Mouse (Mus musculus): ENCODE measurements around the gene Dtx3. TPM values are rescaled to one million over a fixed set of nuclear protein-coding genes. Genes with fewer than 3 reads are reported as not detected.

Dtx3 gene
- polyA plus RNA-seq, 1 experiment from 2014 or later = 158 TPM

DNA sequence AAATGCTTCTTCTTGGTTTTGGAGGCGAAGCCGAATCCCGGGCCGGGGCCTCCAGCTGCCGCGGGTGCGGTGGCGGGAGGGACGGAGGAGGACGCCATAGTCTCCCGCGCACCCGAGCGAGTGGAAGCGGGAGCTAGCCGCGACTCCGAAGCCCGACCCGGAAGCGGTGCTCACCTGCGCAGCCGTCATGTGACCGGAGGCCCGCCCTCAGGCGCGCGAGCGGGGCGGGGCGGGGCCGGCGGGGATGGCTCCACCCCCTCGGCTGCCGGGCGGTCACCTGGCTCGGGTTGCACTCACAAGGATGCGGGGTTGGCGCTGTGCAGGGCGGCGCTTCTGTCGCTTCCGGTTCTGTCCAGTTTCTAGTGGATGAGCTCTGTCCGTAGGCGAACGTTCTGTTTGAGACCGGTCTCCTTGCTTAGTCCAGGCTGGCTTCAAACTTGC is 15.9 kb upstream of the Dtx3 start, which contains the start of gene Pip4k2c:
Gene Pip4k2c (minus strand): TSS at position 172 of the 441 bp plus-strand sequence.
- peak within 1 kb of the TSS; percentile 92 for H3K4me2 ChIP-seq (replicated peaks; ENCODE audit: low read depth, low read length)
- peak within 1 kb of the TSS; percentile 87 for H3K4me3 ChIP-seq (ENCODE audit: low read depth, low read length)
- H3K36me3 ChIP-seq (ENCODE audit: control insufficient read depth, insufficient read depth, low read length) = no peaks in the 10 kb centered on the region
- H3K9me3 ChIP-seq (ENCODE audit: control insufficient read depth, low read length) = no peaks in the 10 kb centered on the region
- H3K27ac ChIP-seq (ENCODE audit: low read depth, low read length) = peak within 1 kb of the TSS; percentile 30; the same call in 1 of the 2 replicates
- no peaks in the 10 kb centered on the region for H3K27me3 ChIP-seq (ENCODE audit: control insufficient read depth, insufficient read depth, low read length)
- ATAC-seq (ENCODE audit: low FRiP score) = peak; percentile 96
- H3K9ac ChIP-seq (ENCODE audit: low read depth, low read length) = peak within 1 kb of the TSS; percentile 72
- under 1% methylated on average over 40 of the region's 47 CpGs for WGBS
- 0 out of 2 replicates have a peak, but pooled peaks cover 3% of the 10 kb centered on the region for H3K4me1 ChIP-seq (replicated peaks; ENCODE audit: control insufficient read depth, insufficient read depth, low read length)
- peak; percentile 88 for DNase-seq (ENCODE audit: low spot score)

DNA sequence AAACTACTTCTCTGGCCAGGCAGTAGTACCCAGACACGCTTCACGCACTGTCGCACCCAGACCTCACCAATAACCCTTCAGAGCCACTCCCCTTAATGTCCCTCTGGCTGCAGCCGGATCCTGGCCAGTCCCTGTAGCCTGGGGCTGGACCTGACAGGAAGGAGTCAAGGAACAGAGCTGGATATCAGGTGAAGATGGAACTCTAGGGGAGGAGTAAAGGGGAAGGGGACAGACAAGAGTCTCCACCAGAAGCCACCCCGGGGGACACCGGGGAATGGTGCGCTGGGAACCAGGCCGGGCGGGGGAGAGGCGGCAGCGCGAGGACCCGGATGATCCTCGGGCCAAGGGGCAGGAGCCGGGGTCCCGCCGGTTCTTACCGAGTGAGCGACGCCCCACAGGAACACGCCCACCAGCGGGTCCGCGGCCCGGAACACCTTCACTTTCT is 15.5 kb upstream of the Dtx3 start:
- no peaks in the 10 kb centered on the region for H3K27me3 ChIP-seq (ENCODE audit: control insufficient read depth, insufficient read depth, low read length)
- ATAC-seq (ENCODE audit: low FRiP score) (peak; percentile 75), DNase-seq (ENCODE audit: low spot score) (peak; percentile 66)
- H3K27ac ChIP-seq (ENCODE audit: low read depth, low read length) = peak overlapping the region; percentile 30; the same call in 1 of the 2 replicates
- 0 out of 2 replicates have a peak, but pooled peaks cover 3% of the 10 kb centered on the region for H3K4me1 ChIP-seq (replicated peaks; ENCODE audit: control insufficient read depth, insufficient read depth, low read length)
- WGBS = under 1% methylated on average over 20 of the region's 25 CpGs
- H3K36me3 ChIP-seq (ENCODE audit: control insufficient read depth, insufficient read depth, low read length) = no peaks in the 10 kb centered on the region
- no peaks in the 10 kb centered on the region for H3K9me3 ChIP-seq (ENCODE audit: control insufficient read depth, low read length)
- peak overlapping the region; percentile 72 for H3K9ac ChIP-seq (ENCODE audit: low read depth, low read length)
- peak overlapping the region; percentile 87 for H3K4me3 ChIP-seq (ENCODE audit: low read depth, low read length)
- H3K4me2 ChIP-seq (replicated peaks; ENCODE audit: low read depth, low read length) = peak overlapping the region; percentile 92

- Histone ChIP-seq H3K4me3 (ENCODE audit: low read depth, low read length) (no peak overlapping the region), H3K27me3 (ENCODE audit: control insufficient read depth, insufficient read depth, low read length) (no peaks in the 10 kb centered on the region), H3K36me3 (ENCODE audit: control insufficient read depth, insufficient read depth, low read length) (0 out of 2 replicates have a peak, but pooled peaks cover 4% of the 10 kb centered on the region), H3K27ac (ENCODE audit: low read depth, low read length) (no peak overlapping the region), H3K4me1 (replicated peaks; ENCODE audit: control insufficient read depth, insufficient read depth, low read length) (0 out of 2 replicates have a peak, but pooled peaks cover 3% of the 10 kb centered on the region), H3K9me3 (ENCODE audit: control insufficient read depth, low read length) (no peaks in the 10 kb centered on the region), H3K9ac (ENCODE audit: low read depth, low read length) (no peak overlapping the region), H3K4me2 (replicated peaks; ENCODE audit: low read depth, low read length) (no peak overlapping the region)
- WGBS = 89% methylated on average over 13 of the region's 13 CpGs
- ATAC-seq (ENCODE audit: low FRiP score) (no peak), DNase-seq (ENCODE audit: low spot score) (no peak)
These were observed 14.5 kb upstream of the Dtx3 start for GRCm38 (mm10) chr10:127209928-127210570.

GRCm38 (mm10) chr10:127208921-127209320 is 13.4 kb upstream of the Dtx3 start:
- Histone ChIP-seq H3K4me1 (replicated peaks; ENCODE audit: control insufficient read depth, insufficient read depth, low read length) (0 out of 2 replicates have a peak, but pooled peaks cover 3% of the 10 kb centered on the region), H3K4me3 (ENCODE audit: low read depth, low read length) (no peak overlapping the region), H3K27ac (ENCODE audit: low read depth, low read length) (no peak overlapping the region), H3K4me2 (replicated peaks; ENCODE audit: low read depth, low read length) (no peak overlapping the region), H3K9me3 (ENCODE audit: control insufficient read depth, low read length) (no peaks in the 10 kb centered on the region), H3K36me3 (ENCODE audit: control insufficient read depth, insufficient read depth, low read length) (0 out of 2 replicates have a peak, but pooled peaks cover 4% of the 10 kb centered on the region), H3K9ac (ENCODE audit: low read depth, low read length) (no peak overlapping the region), H3K27me3 (ENCODE audit: control insufficient read depth, insufficient read depth, low read length) (no peaks in the 10 kb centered on the region)
- DNase-seq (ENCODE audit: low spot score) = no peak
- 89% methylated on average over 4 of the region's 4 CpGs for WGBS
- no peak for ATAC-seq (ENCODE audit: low FRiP score)

- ATAC-seq (ENCODE audit: low FRiP score) = no peak
- Histone ChIP-seq H3K9ac (ENCODE audit: low read depth, low read length) (no peak overlapping the region), H3K36me3 (ENCODE audit: control insufficient read depth, insufficient read depth, low read length) (0 out of 2 replicates have a peak, but pooled peaks cover 4% of the 10 kb centered on the region), H3K27me3 (ENCODE audit: control insufficient read depth, insufficient read depth, low read length) (no peaks in the 10 kb centered on the region), H3K4me3 (ENCODE audit: low read depth, low read length) (no peak overlapping the region), H3K9me3 (ENCODE audit: control insufficient read depth, low read length) (no peaks in the 10 kb centered on the region), H3K4me1 (replicated peaks; ENCODE audit: control insufficient read depth, insufficient read depth, low read length) (no peaks in the 10 kb centered on the region), H3K4me2 (replicated peaks; ENCODE audit: low read depth, low read length) (no peak overlapping the region), H3K27ac (ENCODE audit: low read depth, low read length) (no peak overlapping the region)
- DNase-seq (ENCODE audit: low spot score) = no peak
- WGBS = 89% methylated on average over 10 of the region's 10 CpGs
These were observed 9.8 kb upstream of the Dtx3 start for GRCm38 (mm10) chr10:127205373-127205772.

DNA sequence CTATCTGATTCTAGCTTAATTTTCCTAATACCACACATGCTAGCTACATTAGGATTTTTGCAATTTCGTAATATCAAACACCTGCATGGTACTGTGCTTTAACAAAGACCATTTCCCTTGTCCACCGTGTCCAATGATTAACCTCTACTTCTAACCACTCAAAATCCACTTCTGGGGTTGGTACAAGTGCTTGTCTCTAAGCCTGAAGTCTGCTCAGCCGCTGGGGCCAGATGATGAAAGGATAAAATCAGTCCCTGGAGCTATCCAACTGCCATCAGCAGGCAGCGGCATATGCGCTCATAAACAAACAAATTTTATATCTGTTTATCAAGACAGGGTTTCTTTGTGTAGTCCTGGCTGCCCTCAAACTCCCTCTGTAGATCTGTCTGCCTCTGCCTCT is 9.1 kb upstream of the Dtx3 start:
- no peak overlapping the region for H3K4me2 ChIP-seq (replicated peaks; ENCODE audit: low read depth, low read length)
- WGBS = 94% methylated on average over 5 of the region's 5 CpGs
- no peak for DNase-seq (ENCODE audit: low spot score)
- H3K9ac ChIP-seq (ENCODE audit: low read depth, low read length) = no peak overlapping the region
- no peaks in the 10 kb centered on the region for H3K9me3 ChIP-seq (ENCODE audit: control insufficient read depth, low read length)
- no peak overlapping the region for H3K4me3 ChIP-seq (ENCODE audit: low read depth, low read length)
- no peaks in the 10 kb centered on the region for H3K4me1 ChIP-seq (replicated peaks; ENCODE audit: control insufficient read depth, insufficient read depth, low read length)
- H3K27me3 ChIP-seq (ENCODE audit: control insufficient read depth, insufficient read depth, low read length) = no peaks in the 10 kb centered on the region
- ATAC-seq (ENCODE audit: low FRiP score) = no peak
- H3K36me3 ChIP-seq (ENCODE audit: control insufficient read depth, insufficient read depth, low read length) = 0 out of 2 replicates have a peak, but pooled peaks cover 4% of the 10 kb centered on the region
- H3K27ac ChIP-seq (ENCODE audit: low read depth, low read length) = no peak overlapping the region

DNA sequence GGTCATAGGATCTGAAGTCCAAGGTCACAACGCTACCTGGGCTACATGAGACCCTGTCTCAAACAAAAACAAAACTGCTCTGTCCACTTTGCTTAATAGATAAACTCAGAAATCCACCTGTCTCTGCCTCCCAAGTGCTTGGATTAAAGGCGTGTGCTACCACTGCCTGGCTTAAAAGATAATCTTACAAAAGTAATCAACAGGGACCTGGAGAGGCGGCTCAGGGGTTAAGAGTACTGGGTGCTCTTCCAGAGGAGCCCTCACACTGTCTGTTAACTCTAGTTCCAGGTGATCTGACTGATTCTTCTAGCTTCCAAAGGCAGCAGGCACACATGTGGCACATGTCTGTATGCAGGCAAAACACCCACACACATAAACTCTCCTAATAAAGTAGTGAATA is 7.6 kb upstream of the Dtx3 start:
- Histone ChIP-seq H3K4me1 (replicated peaks; ENCODE audit: control insufficient read depth, insufficient read depth, low read length) (no peaks in the 10 kb centered on the region), H3K27ac (ENCODE audit: low read depth, low read length) (no peak overlapping the region), H3K9me3 (ENCODE audit: control insufficient read depth, low read length) (no peaks in the 10 kb centered on the region), H3K4me3 (ENCODE audit: low read depth, low read length) (no peak overlapping the region), H3K36me3 (ENCODE audit: control insufficient read depth, insufficient read depth, low read length) (0 out of 2 replicates have a peak, but pooled peaks cover 4% of the 10 kb centered on the region), H3K27me3 (ENCODE audit: control insufficient read depth, insufficient read depth, low read length) (no peaks in the 10 kb centered on the region), H3K9ac (ENCODE audit: low read depth, low read length) (no peak overlapping the region), H3K4me2 (replicated peaks; ENCODE audit: low read depth, low read length) (no peak overlapping the region)
- ATAC-seq (ENCODE audit: low FRiP score) (no peak), DNase-seq (ENCODE audit: low spot score) (no peak)
- 97% methylated on average over 3 of the region's 3 CpGs for WGBS

DNA sequence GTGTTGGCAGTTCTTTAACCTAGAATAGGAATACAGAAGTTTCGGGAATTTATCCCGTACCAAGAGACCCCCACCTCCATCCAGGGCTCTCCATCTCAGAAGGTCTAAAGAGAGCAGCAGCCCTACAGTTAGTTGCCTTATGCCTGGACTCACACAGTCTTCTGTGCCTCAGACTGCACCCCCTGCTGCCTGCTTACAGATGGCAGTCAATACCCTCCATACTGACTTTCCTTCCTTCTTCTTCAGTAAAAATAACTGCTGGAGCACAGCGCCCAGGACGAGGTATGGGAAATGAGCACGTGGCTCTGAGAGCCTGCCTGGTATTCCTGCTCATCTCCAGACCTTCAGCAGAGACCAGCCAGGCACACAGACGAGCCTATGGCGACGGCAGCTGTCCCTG is 4.8 kb upstream of the Dtx3 start:
- no peaks in the 10 kb centered on the region for H3K27me3 ChIP-seq (ENCODE audit: control insufficient read depth, insufficient read depth, low read length)
- no peaks in the 10 kb centered on the region for H3K36me3 ChIP-seq (ENCODE audit: control insufficient read depth, insufficient read depth, low read length)
- no peak overlapping the region for H3K27ac ChIP-seq (ENCODE audit: low read depth, low read length)
- 85% methylated on average over 8 of the region's 8 CpGs for WGBS
- ATAC-seq (ENCODE audit: low FRiP score) = no peak
- no peak for DNase-seq (ENCODE audit: low spot score)
- 0 out of 2 replicates have a peak, but pooled peaks cover 3% of the 10 kb centered on the region for H3K4me1 ChIP-seq (replicated peaks; ENCODE audit: control insufficient read depth, insufficient read depth, low read length)
- H3K4me2 ChIP-seq (replicated peaks; ENCODE audit: low read depth, low read length) = no peak overlapping the region
- no peak overlapping the region for H3K4me3 ChIP-seq (ENCODE audit: low read depth, low read length)
- H3K9ac ChIP-seq (ENCODE audit: low read depth, low read length) = no peak overlapping the region
- no peaks in the 10 kb centered on the region for H3K9me3 ChIP-seq (ENCODE audit: control insufficient read depth, low read length)

DNA sequence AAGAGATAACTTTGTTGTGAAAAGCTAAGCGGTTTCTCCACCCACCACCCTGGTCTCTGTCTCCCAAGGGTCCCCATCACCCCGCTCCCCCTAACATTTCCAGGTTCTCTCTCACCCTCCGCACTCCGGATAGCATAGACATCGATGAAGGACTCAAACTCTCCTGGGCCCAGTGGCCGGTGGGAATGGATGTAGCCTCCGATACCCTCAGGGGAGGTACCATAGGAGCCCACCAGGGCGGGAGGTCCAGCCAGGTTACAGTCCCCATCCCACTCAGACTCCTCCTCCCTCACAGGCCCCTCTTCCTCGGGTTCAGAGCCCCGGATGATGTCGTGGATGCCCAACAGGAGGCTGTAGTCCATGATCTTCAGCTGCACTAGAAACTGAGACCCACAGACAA is 3.9 kb upstream of the Dtx3 start:
- Histone ChIP-seq H3K36me3 (ENCODE audit: control insufficient read depth, insufficient read depth, low read length) (no peaks in the 10 kb centered on the region), H3K27me3 (ENCODE audit: control insufficient read depth, insufficient read depth, low read length) (no peaks in the 10 kb centered on the region), H3K4me3 (ENCODE audit: low read depth, low read length) (no peak overlapping the region), H3K9ac (ENCODE audit: low read depth, low read length) (no peak overlapping the region), H3K4me1 (replicated peaks; ENCODE audit: control insufficient read depth, insufficient read depth, low read length) (0 out of 2 replicates have a peak, but pooled peaks cover 7% of the 10 kb centered on the region), H3K9me3 (ENCODE audit: control insufficient read depth, low read length) (no peaks in the 10 kb centered on the region), H3K4me2 (replicated peaks; ENCODE audit: low read depth, low read length) (no peak overlapping the region), H3K27ac (ENCODE audit: low read depth, low read length) (no peak overlapping the region)
- no peak for ATAC-seq (ENCODE audit: low FRiP score)
- no peak for DNase-seq (ENCODE audit: low spot score)
- 85% methylated on average over 11 of the region's 11 CpGs for WGBS
